Mouse (Mus musculus) neural tube, embryonic 12.5 days (tissue): ENCODE data around the gene Fam161b. TPM values are rescaled to one million over a fixed set of nuclear protein-coding genes. Genes with fewer than 3 reads are reported as not detected.

Source experiments
- ATAC-seq: fragments of 200-750 bp; cut with Nextera tagmentation; 2 replicates; pipeline ENCODE4 v1.8.0; 2017; ENCODE audit warnings: low read depth, mild to moderate bottlenecking, moderate TSS enrichment, moderate library complexity; ENCODE audit not compliant: low FRiP score
- H3K27ac ChIP-seq: fragments of 300-500 bp; sonication (generic); 2 replicates; pipeline ENCODE4 v1.5.1; 2016
- H3K27me3 ChIP-seq: fragments of 300-500 bp; sonication (generic); replicated peaks from 2 replicates; pipeline ENCODE4 v1.6.1; 2016; ENCODE audit warnings: mild to moderate bottlenecking
- H3K36me3 ChIP-seq: fragments of 300-500 bp; sonication (generic); 2 replicates; pipeline ENCODE4 v1.6.1; 2016; ENCODE audit warnings: mild to moderate bottlenecking
- H3K4me1 ChIP-seq: fragments of 300-500 bp; sonication (generic); 2 replicates; pipeline ENCODE4 v1.6.1; 2016
- H3K4me2 ChIP-seq: fragments of 300-500 bp; sonication (generic); replicated peaks from 2 replicates; pipeline ENCODE4 v1.6.1; 2016; ENCODE audit warnings: mild to moderate bottlenecking
- H3K4me3 ChIP-seq: fragments of 300-500 bp; sonication (generic); 2 replicates; pipeline ENCODE4 v1.5.1; 2016
- H3K9ac ChIP-seq: fragments of 300-500 bp; sonication (generic); 2 replicates; pipeline ENCODE4 v1.6.1; 2016; ENCODE audit warnings: mild to moderate bottlenecking
- H3K9me3 ChIP-seq: fragments of 300-500 bp; sonication (generic); 2 replicates; pipeline ENCODE4 v1.6.1; 2016; ENCODE audit warnings: mild to moderate bottlenecking
- WGBS: fragments of 180-500 bp; shearing (Covaris S2); methylation state at CpG from one replicate; pipeline ENCODE4 v1.1.7; 2016; 5-methylcytosine and 5-hydroxymethylcytosine counted together
- polyA plus RNA-seq: library from polyadenylated mRNA; unstranded; fragments of >200 nt; fragmentation: Nextera tagmentation; extraction: Ambion mirVana; gene quantifications from 2 replicates; pipeline ENCODE4 v1.2.1, GENCODE M21; 2016

Fam161b gene
- polyA plus RNA-seq, 1 experiment from 2014 or later, result 11.5 TPM

- H3K4me3 ChIP-seq, result no peak overlapping the region
- no peaks in the 10 kb centered on the region for H3K9me3 ChIP-seq
- H3K27me3 ChIP-seq, result no peaks in the 10 kb centered on the region
- peaks cover 16% of the 10 kb centered on the region; the same call in 1 of the 2 replicates for H3K36me3 ChIP-seq
- H3K4me1 ChIP-seq, result no peaks in the 10 kb centered on the region
- H3K4me2 ChIP-seq, result no peak overlapping the region
- H3K9ac ChIP-seq, result no peak overlapping the region
- WGBS, result 97% methylated on average over 2 of the region's 2 CpGs
- no peak for ATAC-seq
- H3K27ac ChIP-seq, result no peak overlapping the region
These were observed 62.4 kb downstream of the Fam161b start for GRCm38 (mm10) chr12:84299265-84299664.

GRCm38 (mm10) chr12:84297851-84298250 lies 63.8 kb downstream of the Fam161b start:
- no peak overlapping the region for H3K4me3 ChIP-seq
- H3K27me3 ChIP-seq, result no peaks in the 10 kb centered on the region
- ATAC-seq, result no peak
- H3K9ac ChIP-seq, result no peak overlapping the region
- H3K4me2 ChIP-seq, result no peak overlapping the region
- H3K36me3 ChIP-seq, result peaks cover 19% of the 10 kb centered on the region; the same call in 1 of the 2 replicates
- 94% methylated on average over 6 of the region's 6 CpGs for WGBS
- no peaks in the 10 kb centered on the region for H3K9me3 ChIP-seq
- H3K27ac ChIP-seq, result no peak overlapping the region
- H3K4me1 ChIP-seq, result no peaks in the 10 kb centered on the region

Other genes with a start within 250 kb of the Fam161b start
- 6.6 and 7.0 TPM in 2 replicates for gene Dnal1, start 247.5 kb downstream of the Fam161b start, polyA plus RNA-seq
- 2.8 and 3.2 TPM in 2 replicates for gene Pnma1, start 213.3 kb downstream of the Fam161b start, polyA plus RNA-seq
- 6.1 and 6.3 TPM in 2 replicates for gene Elmsan1, start 143.0 kb downstream of the Fam161b start, polyA plus RNA-seq
- 14.2 and 17.4 TPM in 2 replicates for gene Ptgr2, start 76.6 kb downstream of the Fam161b start, polyA plus RNA-seq
- 108 and 111 TPM in 2 replicates for gene Zfp410, start 45.0 kb downstream of the Fam161b start, polyA plus RNA-seq
- gene Coq6, start 176 bp downstream of the Fam161b start, polyA plus RNA-seq, result 37.8 and 40.9 TPM in 2 replicates
- 10.1 and 11.0 TPM in 2 replicates for gene Entpd5, start 47.2 kb upstream of the Fam161b start, polyA plus RNA-seq
- 2.4 and 3.0 TPM in 2 replicates for gene Bbof1, start 47.2 kb upstream of the Fam161b start, polyA plus RNA-seq
- gene Rnf113a2, start 55.4 kb upstream of the Fam161b start, polyA plus RNA-seq, result 28.2 and 28.6 TPM in 2 replicates
- gene Aldh6a1, start 89.2 kb upstream of the Fam161b start, polyA plus RNA-seq, result 24.0 and 25.9 TPM in 2 replicates
- 33.1 and 34.0 TPM in 2 replicates for gene Lin52, start 89.6 kb upstream of the Fam161b start, polyA plus RNA-seq
- gene Vsx2, start 207.9 kb upstream of the Fam161b start, polyA plus RNA-seq, result 6.6 and 6.9 TPM in 2 replicates